Mouse (Mus musculus) frontal cortex, postnatal 25 days (tissue): Measurements from ENCODE around the gene Vmn1r218.
"Not testable (repeated sequence)": the region's sequence is repeated elsewhere in the genome, so short reads cannot be mapped to it uniquely, and the experiment has no call there.

Source experiments
- DNase-seq, 2 experiments: peaks; one replicate each; pipeline ENCODE4 v3.0.0; 2022; ENCODE audit warnings: low spot score in 2 of 2

The Vmn1r218 gene

DNA sequence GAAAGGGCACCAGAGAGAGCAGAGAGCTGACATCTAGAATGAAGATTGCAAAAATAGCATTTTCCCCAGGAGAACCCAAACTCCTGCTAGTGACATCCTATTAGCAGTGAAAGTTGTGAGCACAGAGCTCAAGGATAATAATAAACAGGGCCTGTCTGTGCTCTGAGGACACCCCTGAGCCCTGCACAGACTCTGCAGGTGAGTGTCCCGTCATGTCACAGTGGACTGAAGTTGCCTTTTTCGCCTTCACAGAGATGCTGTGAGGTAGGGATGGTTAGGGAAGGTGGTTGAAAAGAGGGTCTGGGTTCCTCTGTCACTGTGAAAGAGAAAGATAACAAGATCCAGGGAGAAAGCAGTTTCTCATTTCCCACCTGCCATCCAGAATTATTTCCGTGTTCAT, at the start of gene Vmn1r218:
TSS of gene Vmn1r218 (plus strand) at position 57 of the 400 bp plus-strand sequence.
- no peak for DNase-seq

DNA sequence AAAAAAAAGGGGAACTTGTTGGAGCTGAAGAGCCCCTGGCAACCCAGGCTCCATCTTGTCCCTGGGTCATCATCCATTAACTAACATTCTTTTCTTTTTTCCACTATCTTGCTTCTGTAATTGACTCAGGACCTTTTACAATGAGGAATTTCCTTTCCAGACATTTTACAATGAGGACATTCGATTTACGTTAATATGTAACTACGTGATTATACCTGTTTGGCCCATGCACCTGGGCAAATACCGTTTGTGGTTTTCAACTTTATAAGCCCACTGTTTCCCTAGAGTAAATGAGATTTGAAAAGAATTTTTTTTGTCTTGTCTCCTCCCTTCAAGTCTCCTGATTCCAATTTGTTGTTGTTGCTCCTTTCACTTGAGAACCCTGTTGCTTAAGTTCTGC, 38.6 kb upstream of the Vmn1r218 start:
- DNase-seq, result no peak

DNA sequence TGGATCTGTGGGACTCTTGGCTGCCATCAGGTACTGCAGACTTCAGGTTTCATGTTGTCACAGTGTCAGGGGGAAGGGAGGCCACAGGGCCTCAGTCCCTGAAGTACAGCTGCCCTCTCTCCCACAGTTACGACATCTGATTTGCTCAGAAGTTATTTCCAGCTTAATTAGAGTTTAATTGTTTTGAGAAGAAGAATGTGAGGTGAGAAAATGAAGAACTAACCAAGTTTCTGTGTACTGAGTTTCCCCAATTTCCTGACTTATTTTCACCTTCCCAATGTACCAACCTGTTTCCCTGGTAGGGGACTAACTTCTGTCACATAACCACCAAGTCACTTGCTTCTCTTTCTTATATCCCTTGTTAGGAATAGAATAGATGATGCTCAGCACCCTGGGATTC, 14.8 kb upstream of the Vmn1r218 start, which contains the start of gene Vmn1r217:
TSS of gene Vmn1r217 (minus strand) at position 101 of the 400 bp plus-strand sequence.
- DNase-seq, result not testable (repeated sequence)

GRCm38 (mm10) chr13:23120611-23121010, 12.3 kb upstream of the Vmn1r218 start:
- DNase-seq, result no peak

DNA sequence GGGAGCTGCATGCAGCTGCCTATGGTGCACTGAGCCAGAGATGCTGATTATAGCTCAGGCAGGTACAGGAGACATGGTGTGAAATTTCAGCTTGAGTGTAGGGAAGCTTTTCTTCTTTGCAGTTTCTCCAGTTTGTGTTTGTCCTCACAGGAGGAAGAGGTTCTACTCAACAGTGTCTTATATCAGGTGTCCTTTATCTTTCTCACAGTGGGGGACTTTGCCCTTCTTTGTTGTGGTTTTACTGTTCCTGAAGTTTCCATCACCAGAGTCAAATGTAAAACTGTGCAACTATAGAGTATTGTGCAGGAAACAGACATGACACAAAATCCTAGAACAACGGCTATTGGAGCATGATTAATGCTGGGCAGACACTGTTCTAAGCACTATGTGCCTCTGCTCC, 546 bp downstream of the Vmn1r218 start:
- no peak for DNase-seq

GRCm38 (mm10) chr13:23138880-23139279, 5.9 kb downstream of the Vmn1r218 start:
- no peak for DNase-seq

DNA sequence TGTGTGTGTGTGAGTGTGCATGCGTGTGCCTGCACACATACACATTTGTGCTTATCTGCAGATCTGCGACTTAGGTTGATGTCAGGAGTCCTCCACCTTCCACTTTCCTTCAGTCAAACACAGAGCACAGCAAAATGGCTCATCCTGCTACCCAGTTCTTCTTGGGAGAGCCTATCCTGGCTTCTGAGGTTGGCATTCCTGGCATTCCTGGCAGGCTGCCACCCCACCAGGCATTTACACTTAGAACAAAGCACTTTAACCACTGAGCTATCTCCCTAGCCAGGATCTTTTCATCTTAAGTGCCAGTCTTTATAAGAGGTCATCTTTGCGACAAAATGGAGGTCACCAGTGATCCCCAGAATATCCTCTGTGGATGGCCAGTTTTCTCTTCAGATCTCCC, 24.9 kb downstream of the Vmn1r218 start:
- DNase-seq, result no peak

DNA sequence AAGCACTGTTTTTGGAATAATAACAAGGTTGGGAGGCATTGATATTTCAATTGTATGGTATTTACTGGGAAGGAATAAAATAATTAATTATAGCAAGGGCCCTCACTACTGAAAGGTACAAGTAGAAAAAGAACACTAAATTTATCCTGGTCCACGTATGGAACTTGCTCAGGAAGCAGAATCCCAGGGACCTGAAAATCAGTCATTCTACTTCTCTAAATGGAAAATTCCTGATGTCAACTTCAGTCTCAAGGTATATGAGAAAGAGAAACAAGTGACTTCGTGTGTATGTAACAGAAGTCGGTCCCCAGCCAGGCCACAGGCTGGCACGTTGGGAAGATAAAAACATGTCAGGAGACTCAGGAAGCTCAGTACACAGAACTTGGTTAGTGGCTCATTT, 26.1 kb downstream of the Vmn1r218 start, which contains the start of gene Vmn1r219:
TSS of gene Vmn1r219 (plus strand) at position 301 of the 400 bp plus-strand sequence.
- DNase-seq, result no peak

DNA sequence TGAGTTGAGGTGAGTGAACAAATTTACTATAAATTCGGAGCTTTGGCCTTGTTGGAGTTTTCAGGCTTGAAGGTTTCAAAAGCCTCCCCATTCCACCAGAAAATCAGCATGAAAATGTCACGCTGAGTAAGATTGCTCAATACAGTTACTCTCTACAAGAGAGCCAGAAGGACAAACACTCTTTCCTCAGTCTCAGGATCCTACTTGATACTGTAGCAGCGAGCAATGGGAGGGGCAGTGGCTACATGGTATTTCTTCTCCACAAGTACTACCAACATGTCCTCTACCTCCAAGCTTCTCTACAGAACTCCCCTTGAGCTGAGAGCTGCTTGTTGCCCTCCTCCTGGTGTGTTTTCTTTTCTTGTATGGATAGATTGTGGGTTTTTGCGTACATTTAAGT, 33.5 kb downstream of the Vmn1r218 start:
- DNase-seq, result not testable (repeated sequence)

- DNase-seq, result no peak
These were observed 54.9 kb downstream of the Vmn1r218 start, which contains the start of gene Vmn1r220 for GRCm38 (mm10) chr13:23187875-23188274. Vmn1r220 (minus strand) TSS chr13:23187975.
